Mouse (Mus musculus) right cerebral cortex, postnatal 4 days (tissue): ENCODE measurements around the gene Hoxa11.

Source experiments
- DNase-seq: peaks from one replicate; pipeline ENCODE4 v3.0.0-alpha.2; 2022

The Hoxa11 gene

GRCm38 (mm10) chr6:52218643-52219215, 26.9 kb downstream of the Hoxa11 start:
- no peak for DNase-seq

GRCm38 (mm10) chr6:52217895-52218642, 27.5 kb downstream of the Hoxa11 start:
- DNase-seq, result no peak

GRCm38 (mm10) chr6:52217459-52217768, 28.2 kb downstream of the Hoxa11 start:
- no peak for DNase-seq

DNA sequence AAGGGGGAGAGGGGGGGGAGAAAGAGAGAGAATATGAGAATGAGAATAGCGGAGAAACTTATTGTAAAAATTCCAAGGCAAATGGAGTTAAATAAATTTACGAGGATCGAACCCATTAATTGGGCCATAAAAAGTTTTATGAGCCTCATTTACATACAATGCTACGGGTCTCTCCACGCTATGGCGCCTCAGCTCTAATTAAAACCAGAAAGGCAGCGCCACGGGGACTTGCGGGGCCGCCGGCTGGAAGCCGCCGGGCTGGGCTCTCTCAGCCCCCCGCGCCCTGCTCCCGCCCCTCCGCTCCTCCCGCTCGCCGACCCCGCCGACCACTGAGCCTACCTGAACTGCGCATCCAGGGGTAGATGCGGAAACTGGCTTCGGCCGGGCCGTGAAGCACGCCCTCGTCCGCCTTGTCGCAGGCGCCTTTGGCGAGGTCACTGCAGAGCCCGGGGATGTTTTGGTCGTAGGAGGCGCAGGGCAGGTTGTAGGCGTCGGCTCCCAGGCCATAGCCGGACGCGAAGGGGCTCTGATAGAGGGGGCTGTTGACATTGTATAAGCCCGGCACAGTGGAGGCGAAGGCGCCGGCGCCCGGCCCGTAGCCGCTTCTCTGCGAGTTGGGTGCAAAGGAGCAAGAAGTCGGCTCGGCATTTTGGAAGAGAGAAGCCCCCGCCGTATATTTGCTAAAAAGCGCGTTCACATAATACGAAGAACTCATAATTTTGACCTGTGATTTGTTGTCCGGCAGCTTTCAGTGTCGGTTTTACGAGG, 28.7 kb downstream of the Hoxa11 start:
- no peak for DNase-seq

GRCm38 (mm10) chr6:52215771-52216535, 29.7 kb downstream of the Hoxa11 start:
- no peak for DNase-seq

- DNase-seq, result no peak
Observed at GRCm38 (mm10) chr6:52215070-52215469, 30.5 kb downstream of the Hoxa11 start.

DNA sequence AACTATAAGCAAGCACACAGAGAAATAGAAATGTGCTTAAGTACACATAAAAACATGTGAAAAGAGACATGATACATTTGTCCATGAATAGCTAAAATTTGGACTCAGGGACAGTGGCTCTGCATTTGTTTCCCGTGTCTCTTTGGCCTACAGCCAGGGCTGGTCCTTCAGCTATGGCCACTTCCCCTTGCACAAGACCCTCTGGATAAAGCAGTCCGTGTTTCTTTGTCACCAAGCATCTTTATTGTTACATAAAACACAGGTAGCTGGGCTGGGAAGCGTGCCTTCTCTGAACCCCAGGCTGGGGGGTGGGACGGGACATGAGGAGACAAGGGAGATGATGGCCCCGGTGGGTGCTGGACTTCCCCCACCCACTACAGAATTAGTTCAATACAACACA, 31.3 kb downstream of the Hoxa11 start:
- DNase-seq, result no peak

DNA sequence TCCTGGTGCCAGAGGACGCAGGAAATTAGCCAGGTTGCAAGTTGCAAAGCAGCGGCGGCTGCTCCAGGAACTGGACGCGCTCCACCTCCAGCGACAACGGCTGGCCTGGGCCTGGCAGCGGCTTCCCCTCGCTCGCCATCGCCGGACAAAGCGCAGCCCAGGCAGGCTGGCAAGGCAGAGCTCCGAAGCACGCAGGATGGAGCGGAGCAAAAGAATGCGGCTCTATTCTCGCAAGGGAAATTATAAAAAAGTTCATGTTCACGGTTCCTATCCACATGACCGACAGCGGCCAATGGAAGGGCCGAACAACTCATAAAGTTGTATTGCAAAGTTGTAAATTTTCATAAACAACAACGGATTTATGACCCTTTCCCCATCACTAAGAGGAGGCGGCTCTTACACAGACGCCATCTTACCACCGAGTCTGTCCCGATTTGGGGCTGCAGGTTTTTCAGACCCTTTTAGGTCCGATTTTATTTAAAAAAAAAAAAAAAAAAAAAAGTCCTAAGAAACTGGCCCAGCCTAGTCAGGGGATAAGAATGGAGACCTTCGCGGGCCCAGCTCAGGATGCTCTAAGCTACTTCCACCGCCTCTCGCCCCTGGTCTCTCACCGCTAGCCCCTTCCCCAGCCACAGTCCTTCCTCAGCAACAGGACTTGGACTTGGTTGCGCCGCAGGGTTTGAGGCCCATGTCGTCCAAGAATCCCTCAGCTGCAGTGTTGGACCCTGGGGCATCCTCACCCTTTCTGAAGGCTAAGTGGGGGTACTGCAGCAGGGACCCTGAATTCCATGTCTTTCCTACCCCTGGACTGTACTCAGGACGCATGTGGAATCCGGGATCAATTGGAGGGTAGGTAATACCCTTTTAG, 32.3 kb downstream of the Hoxa11 start, which contains the start of the genes Hoxa3 and Gm28308:
Gene Hoxa3, minus strand, starts transcription at position 218 of the 868 bp plus-strand sequence.
Gene Gm28308, minus strand, starts transcription at position 221 of the 868 bp plus-strand sequence.
- DNase-seq, result no peak

GRCm38 (mm10) chr6:52212556-52213118, 33.0 kb downstream of the Hoxa11 start:
- peak; percentile 3 for DNase-seq

DNA sequence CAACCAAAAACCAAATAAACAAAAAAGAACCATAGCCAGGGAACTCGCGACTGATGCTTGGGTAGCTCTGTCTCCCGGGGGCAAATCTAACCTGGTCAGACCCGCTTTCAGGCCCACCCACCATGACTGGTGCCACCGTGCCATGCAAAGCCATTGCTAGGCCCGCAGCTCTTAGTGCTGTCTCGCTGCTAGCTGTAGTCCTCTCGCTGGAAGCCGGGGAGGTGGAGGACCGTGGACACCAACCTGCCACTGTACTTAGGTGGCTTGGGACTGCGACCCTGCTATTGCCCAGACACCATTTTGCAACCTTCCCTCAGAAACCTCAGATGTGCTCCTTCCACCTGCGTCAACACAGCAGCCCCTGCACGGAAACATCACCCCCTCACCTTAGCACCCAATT, 33.6 kb downstream of the Hoxa11 start:
- peak; percentile 13 for DNase-seq

DNA sequence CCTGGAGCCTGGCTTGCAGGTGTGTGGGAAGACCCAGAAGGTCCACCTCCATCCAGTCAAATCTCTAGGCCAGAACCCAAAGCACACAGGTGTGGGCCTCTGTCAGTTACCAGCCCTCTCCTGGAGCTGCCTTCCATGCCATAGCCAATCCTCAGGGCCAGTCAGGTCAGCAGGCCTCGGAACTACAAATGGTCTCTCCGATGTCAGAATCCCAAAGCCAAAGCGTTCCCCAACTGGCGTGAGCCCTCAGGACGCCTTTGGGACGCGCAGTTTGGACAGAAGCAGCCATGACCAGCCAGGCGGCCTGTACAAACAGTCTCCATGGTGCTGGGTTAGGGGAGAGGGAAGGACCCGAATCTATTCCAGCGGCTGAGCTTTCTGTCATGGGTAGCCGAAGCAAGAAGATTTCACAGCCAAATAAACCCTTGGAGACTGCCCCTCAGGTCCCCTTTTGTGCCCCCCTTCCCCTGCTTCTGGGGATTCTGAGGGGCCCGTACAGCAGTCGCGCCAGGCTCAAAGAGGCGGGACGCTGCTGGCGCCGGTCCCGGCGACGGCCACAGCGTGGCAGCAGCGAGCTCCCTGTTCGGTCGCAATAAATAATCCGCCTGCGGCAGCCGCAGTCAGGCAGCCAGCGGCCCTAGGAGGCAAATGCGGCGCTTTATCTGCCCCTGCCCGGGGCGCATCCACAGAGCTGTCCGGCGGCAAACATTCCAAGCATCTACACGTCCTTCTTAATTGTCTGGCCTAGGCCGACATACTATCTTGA, 34.3 kb downstream of the Hoxa11 start:
- DNase-seq, result peak; percentile 74

DNA sequence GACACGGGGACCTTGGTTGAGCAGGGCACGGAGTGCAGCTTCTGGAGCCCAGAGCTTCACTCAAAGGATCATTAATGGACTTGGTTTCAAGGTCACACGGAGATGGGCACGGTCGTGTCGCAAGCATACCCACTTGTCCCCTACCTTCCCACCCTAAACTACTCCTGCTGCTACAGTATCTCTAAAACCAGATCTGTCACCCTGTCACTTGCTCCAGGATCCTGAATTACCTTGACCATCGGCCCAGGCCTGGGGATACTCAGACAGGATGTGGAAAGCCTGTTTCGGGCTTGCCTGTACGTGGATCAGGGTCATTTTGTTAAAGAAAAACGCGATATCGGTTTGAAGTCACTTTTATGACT, 35.9 kb downstream of the Hoxa11 start:
- no peak for DNase-seq

- DNase-seq, result no peak
Observed at GRCm38 (mm10) chr6:52208868-52209684, 36.5 kb downstream of the Hoxa11 start.

DNA sequence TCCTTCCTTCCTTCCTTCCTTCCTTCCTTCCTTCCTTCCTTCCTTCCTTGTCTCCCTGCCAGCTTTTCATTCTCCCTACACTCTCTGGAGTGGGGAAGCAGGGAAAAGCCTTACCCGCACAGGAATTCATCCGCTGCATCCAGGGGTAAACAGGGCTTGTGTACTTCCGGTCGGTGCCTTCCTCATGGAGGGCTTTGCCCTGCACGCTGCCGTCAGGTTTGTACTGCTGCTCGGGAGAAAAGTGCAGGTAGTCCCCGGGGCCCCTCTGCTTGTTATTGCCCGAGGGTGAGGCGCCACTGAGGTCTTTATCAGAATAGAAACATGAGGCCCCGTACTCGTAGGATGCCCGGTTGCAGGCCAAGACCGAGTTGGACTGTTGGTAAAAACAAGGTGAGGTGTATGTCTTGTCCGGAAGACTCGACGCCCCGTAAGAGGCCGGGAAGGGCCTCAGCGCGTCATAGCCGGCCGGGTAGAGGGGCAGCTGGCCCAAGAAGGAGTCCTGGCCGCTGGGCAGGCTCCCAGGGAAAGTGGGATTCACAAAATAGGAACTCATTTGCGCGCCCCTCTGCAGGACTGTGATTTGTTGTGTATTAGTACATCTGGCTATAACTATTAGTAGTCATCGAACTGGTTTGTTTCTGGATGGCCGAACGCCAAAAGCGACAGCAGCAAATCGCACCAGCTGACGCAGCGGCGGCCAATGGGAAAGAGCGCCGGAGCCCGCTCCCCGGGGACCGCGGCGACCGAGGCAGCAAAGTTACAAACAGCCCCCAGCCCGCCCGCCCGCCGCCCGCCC, 37.3 kb downstream of the Hoxa11 start, which contains the start of gene Hoxa6:
Gene Hoxa6, minus strand, starts transcription at position 651 of the 796 bp plus-strand sequence.
- DNase-seq, result peak; percentile 11

DNA sequence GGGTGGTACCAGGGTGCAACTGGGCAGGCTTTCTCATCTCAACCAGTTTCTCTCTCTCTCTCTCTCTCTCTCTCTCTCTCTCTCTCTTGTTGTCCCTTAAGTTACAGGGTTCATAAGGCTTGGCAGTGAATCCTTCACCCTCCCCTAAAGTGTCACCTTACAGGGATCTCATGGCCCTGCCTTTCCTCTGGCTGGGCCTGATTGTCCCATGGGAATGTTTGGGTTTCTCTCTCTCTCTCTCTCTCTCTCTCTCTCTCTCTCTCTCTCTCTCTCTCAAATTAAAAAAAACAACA, 38.0 kb downstream of the Hoxa11 start:
- no peak for DNase-seq

DNA sequence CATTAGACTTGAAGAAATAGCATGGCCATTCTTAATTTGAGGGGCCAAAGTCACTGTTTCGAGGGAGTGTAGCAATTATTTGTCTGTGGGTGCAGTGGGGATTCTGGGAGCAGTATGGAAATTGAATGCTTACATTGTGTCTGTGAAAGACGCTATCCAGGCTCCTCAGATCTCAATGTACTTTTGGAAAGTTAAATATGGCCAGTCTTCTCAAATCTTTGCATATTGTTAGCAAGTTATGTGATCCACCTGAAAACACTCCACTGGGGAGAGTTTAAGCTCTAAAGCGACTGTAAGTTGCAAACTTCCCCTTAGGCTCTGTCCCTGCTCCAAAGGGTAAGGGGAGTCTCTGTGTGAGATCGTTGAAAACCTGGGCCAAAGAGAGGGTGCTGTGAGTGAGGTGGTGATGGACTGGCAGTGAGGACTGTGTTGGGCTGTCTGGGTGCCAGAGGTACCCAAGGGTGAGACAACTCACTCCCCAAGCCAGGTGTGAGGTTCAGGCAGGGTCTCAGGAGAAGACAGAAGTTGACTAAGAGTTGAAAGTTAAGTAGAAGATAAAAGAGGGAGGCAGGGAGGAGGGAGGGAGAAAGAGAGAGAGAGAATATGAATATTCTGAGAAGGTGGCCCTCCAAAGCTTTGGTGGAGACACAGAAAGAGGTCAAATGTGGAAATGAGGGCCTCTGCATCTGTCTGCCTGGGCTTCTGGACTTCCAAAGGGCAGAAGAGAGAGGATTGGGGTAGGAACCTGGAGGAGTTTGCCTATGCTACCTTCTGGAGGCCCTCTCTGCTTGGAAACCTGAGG, 38.5 kb downstream of the Hoxa11 start:
- no peak for DNase-seq

DNA sequence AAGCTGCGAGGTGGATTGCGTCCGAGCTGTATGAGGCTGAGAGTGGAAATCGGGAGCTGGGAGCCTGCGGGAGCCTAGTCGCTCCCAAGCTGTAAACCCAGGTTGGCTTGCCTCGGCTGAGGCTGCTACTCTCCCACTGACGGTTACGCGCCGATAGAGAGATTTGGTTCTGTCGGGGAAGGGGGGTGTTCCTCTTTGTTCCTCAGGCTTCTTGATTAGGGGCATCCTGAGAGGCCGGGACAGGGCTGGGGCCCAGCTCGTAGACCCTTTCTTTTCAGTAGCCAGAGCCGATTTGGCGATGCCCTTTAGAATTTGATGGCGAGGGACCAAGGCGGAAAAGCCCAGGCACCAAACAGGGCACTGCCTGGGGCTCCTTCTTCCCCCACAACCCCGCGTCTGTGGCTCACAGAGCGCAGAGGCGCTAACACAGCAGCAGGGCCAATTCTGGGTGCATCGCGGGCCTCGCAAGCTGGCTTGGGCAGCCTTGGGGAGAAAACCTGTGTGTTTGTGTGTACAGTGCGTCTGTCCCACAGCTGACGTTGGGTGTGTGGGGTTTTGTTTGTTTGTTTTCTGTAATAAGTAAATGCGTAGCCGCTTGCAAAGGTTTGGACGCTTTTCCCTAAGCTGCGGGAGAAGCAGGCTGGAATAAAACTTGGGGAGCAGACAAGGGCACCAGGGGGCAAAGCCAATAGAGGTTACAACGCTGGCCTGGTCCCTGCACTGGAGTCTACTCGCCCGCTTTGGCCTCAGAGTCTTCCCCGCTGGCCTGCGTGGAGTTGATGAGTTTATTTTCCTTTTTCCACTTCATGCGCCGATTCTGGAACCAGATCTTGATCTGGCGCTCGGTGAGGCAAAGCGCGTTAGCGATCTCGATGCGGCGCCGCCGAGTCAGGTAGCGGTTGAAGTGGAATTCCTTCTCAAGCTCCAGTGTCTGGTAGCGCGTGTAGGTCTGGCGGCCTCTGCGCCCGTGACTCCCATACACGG, 39.7 kb downstream of the Hoxa11 start:
- no peak for DNase-seq
